Mouse (Mus musculus): ENCODE data around the gene Fermt3.
"Not testable (repeated sequence)": the region's sequence is repeated elsewhere in the genome, so short reads cannot be mapped to it uniquely, and the experiment has no call there.

The Fermt3 gene

DNA sequence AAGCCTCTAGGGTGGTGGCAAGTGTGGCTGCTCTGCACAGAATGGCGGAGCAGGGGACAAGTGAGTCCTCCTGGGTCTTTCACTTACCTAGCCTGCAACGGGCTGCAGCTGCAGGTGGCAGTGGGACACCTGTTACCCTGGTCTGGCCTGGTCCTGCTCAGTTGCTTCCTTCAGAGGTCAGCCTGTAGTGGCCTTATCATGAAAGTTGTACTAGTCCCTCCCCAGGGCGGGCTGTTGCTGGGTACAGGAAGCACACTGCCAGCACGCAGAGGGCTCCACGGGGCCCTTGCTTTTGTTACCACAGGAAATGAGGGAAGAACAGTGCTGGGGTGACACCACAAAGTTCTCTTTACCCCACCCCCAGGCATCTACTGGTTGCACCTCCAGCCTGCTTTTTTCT, at the start of gene Fermt3:
TSS of gene Fermt3 (minus strand) at position 279 of the 400 bp plus-strand sequence.
- DNase-seq (ENCODE audit: extremely low spot score): no peak

DNA sequence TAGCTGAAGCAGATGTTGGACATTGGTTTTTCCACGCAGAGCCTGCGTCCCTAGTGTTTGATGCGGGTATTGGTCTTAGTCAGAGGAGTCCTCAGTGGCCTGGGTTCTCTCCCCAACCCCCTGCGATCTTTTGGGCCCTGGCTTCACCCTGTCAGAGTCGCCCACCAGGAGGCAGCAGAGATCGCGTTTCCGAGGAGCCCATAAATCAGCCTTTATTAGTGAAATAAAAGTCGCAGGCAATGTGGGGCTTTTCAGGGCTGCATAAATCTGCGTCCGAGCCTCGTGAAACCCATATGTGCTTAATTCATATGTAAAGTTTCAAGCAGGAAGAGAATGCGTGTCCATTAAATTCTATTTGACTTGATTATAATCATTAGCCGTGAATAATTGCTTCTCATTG, 48.9 kb upstream of the Fermt3 start:
- DNase-seq (ENCODE audit: extremely low spot score): peak; percentile 83

DNA sequence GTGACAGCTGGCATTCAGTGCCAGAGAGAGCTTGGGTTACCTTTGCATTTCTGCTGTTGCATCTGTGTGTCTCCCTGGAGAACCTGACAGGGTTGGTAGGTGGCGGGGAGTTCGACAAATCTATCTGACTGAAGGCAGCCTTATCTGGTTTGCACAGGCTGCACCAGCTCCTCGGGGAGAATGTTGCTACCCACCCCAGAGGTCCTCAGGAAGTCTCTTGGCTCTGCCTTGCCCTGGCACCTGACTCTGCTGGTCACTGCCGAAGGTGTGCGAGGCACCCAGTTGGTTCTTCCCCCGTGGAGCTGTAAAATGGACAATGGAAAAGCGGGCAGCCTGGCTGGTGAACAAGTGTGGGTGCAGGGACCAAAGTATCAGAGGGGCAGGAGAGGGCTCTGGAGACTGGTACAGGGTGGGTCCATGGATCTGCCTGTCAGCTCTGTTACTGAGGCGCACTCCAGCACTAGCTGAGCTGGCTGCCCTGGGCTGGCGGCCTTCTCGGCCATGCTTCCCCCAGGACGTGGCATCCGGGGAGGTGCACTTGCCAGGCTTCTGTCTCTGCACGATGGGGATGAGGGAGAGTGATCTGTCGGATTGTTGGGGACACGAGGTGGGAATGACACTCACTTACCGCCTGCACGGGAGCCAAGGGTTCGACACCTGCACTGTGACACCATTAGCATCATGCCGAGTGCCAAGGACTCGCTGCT, 48.2 kb upstream of the Fermt3 start:
- DNase-seq (ENCODE audit: extremely low spot score): no peak

DNA sequence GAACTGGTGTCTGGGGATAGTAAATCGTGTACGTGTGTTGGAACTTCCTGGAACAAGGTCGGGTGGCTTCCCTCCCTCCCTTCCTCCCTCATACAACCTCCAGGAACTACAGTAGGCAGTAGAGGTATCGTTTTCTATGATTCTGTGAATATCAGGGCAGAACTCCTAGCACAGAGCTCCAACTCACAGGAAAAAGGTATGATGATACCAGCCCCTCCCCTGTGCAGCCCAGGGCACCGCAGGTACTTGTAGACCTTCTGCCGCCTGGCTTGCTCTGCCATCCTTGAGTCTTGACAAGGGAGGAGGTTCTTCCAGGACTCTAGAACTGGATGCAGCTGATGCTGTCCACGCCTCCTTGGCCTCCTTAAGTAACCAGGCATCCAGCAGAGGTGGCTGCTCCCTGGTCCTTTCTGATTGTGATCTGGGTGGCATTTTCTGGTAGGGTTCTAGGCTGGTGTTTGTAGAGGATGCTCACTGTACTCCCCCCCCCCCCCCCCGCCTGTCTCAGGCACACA, 47.6 kb upstream of the Fermt3 start:
- no peak for DNase-seq (ENCODE audit: extremely low spot score)

DNA sequence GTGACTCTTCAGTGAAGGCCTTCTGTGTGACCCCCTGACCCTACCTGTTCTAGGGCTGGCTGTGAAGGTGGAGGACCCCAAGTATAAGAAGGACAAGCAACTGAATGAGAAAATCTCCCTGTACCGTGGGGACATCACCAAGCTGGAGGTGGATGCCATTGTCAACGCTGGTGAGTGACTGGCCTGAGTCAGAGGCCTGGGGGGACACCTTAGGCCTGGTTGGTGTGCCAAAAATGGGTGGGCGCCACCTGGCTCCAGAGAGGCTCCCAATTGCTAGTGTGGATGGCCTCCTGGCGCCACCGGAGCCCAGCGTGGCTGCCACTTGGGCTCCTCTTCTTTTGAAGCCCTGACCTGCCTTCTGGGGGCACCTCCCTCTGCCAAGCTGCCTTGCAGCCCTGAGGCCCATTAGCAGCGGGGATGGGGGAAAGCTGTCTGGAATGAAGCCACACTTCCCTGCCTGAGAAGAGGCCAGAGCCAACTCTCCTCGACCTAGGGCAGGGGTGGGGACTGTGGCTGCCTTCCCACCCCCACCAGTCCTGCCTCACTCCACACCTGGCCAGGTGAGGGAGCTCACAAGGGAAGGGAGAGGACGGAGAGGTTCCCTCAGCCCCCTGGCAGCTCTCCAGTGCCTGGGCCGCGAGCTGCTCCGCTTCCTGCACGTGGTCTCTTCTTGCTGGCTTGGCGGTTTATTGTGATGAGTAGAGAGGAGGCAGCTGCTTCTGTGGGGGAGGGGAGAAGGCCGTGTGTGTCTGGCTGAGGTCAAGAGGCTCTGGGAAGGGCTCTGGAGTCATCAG, 47.0 kb upstream of the Fermt3 start:
- DNase-seq (ENCODE audit: extremely low spot score): peak; percentile 74

DNA sequence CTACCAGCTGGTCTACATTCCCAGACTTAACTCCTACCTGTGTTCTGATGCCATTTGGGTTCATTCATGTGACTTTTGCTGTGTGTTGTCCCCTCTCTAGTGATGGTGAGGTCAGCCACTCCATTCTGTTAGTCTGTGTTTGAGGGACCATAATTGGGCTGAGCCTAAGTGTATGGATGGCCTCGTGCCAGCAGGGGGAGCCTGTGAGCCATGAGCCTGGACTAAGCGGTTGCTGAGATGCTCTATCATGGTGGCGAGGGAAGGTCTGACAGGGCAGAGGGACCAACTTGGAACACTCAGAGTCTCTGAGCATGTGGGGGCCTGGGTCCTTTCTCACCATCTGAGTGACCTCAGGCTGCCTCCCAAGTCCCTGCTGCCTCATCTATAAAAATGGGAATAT, 45.3 kb upstream of the Fermt3 start:
- peak; percentile 88 for DNase-seq (ENCODE audit: extremely low spot score)

DNA sequence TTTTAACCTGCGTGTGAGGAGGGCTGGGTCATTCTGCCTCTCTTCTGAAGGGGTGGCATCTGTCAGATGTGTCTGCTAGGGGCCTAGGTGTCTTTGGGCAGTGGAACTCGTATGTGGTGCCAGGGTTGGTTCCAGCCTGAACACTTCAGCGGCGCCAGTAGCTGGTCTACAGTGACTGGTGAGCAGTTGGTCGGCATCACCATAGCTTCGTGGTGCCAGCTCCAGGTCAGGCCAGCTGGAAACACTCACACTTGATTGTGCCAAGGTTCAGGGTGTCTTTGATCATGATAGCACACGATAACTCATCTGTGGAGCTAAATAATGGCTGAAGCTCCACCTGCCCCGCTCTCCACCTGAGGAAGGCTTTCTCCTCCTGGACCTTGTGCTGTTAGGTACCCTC, 43.6 kb upstream of the Fermt3 start:
- no peak for DNase-seq (ENCODE audit: extremely low spot score)

DNA sequence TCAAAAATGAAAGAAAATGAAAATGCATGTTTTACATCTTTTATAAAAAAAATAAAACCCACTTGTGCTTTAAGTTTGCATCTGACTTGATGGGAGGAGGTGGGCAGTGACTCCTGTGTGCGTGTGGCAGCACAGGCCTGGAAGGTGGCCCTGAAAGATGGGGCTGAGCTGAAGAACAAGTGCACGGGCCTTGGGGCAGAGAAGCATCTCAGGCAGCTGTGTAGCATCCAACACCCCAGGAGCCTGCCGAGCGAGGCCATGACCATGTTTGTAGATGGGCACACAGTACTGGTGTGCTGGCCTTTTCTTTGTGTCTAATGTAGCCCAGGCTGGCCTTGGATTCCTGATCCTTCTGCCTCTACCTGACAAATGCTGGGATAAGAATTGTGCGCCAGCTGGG, 42.8 kb upstream of the Fermt3 start:
- no peak for DNase-seq (ENCODE audit: extremely low spot score)

DNA sequence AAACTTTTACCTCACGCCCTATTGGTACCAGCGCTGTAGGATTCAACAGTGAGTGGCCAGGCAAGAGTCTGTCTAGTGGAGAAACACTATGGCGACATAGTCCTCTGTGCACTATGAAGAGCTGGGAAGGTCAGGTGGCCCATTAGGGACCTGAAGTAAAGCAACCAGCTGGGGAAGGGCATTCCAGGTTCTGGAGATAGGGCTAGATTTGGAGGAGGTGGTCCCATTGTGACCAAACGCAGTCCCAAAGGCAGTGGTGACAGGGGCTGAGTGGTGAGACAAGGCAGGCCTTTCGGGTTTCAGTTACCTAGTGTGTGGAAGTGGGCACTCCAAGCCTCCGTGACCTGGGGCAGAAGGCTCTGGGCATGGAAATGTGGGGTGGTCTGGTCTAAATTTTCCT, 39.3 kb upstream of the Fermt3 start:
- DNase-seq (ENCODE audit: extremely low spot score): no peak

DNA sequence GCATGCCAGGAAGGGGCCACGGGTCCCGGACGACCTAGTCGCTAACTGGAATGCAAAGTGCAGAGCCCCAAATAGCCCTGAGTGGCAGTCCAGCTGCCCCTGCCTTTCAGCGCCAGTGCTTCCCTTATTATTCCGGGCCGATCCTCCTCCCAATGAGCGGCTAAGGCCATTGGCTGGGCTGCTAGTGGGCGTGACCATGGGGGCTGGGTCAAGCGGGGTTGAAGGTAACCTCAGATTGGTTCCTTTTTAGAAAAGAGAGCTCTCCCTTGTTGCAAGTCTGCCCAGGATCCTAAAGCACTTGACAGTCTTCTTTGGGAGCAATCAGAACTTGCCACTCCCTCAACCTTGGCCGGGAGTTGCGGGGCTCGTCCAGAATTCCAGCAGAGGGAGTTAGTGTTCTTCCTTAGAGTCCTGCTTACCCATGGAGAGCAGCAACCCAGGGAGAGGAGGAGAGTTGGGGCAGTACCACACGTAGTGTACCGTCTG, 38.5 kb upstream of the Fermt3 start:
- peak; percentile 91 for DNase-seq (ENCODE audit: extremely low spot score)

DNA sequence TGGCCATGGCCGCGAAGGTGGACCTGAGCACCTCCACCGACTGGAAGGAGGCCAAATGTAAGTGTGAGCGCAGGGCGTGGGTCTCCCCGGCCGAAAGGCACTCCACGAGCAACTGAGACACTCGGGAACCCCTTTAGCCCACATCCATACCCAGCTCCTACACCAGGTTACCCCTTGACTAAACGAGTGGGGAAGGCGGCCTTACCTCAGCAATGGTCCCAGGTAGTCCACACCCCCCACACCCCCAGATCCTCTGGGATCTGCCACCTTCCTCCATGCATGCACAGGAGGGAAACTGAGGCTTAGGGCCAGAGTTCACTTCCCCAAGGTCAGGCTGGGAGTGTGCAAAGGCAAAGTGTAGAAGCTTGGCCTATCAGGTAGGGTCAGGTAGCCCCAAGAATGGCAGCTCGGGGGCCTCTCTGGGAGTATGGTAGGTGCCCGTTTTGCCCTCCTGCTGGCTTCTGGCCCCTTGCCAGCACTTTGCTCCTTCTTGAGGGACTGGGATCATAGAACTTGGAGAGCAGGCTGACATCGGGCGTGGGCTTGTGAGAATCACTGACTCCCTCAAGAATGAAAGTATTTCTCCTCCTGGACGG, 38.0 kb upstream of the Fermt3 start:
- DNase-seq (ENCODE audit: extremely low spot score): no peak

DNA sequence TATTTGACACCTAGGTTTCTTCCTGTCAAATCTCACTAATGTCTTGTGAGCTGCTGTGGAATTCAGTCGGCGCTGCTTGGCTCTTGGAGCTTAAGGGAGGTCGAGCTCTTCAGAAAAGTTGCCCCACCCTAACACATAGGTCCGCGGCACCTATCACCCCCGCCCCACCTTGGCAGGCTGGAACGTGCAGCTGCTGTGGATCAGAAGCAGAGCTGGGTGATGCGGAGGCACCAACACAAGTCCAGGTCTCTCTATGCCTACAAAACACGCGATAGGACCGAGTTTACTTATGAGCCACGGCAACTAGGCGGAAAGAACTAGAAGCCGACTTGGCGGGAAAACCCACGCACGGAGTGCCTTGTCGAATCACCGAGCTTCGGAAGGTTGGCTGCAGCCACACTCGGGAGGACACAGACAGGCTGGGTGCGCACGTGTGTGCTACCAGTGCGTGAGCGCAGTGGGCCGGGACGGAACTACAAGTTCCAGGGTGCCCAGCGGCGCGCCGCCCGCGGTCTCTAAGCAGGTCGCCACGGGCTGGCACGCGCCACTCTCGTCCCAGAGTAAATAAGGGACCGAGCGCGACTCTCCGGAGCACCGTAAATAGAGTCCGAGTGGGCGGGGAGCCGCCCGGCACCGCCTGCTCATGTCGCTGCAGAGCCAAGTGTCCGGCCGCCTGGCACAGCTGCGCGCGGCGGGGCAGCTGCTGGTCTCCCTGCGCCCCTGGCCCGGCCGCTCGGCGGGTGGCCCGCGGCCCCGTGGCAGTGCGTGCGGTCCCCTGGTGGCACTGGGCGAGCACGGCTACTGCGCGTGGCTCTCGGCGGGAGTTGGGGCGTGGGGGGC, 37.2 kb upstream of the Fermt3 start, which contains the start of gene Macrod1:
TSS of gene Macrod1 (plus strand) at position 563 of the 840 bp plus-strand sequence.
- DNase-seq (ENCODE audit: extremely low spot score): peak; percentile 74

DNA sequence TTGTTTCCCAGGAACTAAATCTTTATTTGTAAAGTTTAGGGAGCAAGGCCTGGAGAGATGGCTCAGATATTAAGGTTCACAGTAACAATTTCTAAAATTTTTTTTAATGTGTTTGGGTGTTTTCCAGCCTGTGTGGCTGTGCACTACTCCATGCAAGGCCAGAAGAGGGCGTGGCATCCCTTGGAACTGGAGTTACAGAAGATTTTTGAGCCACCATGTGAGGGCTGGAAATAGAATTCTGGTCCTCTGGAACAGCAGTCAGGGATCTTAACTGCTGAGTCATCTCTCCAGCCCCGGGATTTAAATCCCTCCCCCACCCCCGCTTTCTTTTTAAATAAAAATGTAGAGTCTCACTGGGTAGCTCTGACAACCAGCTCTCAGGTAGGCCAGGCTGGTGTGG, 35.9 kb upstream of the Fermt3 start:
- no peak for DNase-seq (ENCODE audit: extremely low spot score)

DNA sequence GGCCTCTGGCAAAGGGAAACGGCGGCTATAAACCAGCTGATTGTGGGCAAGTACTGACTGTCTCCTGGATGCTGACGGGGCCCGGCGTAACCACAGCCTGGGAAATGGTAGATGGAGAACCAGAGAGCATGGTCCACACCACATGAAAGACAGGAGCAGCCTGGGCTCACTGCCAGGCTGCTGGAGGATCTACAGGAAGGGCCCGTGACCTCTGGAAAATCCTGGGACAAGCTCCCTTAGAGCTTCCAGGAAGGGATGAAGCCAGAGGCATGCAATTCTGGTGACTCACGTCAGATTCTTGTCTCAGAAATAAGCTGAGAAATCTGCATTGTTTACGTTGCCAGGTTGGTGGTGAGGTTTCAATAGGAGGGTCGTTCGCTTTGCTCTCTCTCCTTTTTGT, 35.5 kb upstream of the Fermt3 start:
- no peak for DNase-seq (ENCODE audit: extremely low spot score)

DNA sequence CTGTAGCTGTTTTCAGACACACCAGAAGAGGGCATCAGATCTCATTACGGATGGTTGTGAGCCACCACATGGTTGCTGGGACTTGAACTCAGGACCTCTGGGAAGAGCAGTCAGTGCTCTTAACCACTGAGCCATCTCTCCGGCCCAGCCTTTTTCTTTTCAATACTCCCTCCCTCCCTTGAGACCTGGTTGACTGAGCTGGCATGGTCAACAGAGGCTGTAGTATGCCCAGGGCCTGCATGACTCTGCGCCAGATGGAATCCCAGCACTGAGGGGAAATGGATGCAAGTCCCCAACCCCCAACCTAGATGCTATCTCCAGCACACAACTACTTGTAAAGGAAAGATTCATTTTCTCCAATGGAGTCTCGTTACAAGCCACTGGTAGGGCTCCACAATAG, 34.1 kb upstream of the Fermt3 start:
- DNase-seq (ENCODE audit: extremely low spot score): not testable (repeated sequence)

DNA sequence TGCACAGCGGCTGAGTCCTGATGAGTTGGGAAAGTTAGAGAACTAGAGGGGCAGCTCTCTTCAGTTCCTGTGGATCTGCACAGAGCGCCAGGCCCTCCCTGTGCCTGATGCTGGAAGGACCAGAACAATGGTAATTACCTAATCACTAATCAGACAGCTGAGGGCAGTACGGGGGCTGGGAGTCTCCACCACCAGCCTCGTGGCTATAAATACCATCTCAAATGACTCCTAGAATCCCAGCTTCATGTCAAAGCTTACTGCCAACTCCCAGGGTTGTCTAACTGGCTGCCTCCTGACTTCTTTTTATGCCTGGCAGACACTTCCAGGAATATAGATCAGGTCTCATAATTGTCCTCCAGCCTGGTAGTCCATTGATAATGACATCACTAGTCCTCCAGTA, 25.4 kb upstream of the Fermt3 start:
- no peak for DNase-seq (ENCODE audit: extremely low spot score)

DNA sequence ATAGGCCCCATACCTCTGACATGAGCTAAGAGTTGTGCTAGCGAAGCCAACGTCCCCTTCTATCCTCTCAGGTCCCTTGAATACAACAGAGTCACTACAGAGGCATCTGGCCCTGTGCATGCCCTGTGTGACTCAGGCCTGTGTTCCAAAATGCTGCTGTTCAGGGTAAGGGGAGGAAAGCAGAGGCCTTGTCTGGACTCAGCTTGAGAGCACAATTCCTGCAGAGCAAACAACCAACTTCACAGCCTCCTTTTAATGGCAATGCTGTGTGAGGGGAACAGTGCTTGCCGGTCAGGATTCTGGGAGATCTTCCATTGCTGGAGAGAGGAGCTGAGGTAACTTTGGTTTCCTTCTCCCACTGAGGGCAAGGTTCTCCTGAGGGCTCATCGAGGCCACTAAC, 25.0 kb upstream of the Fermt3 start:
- DNase-seq (ENCODE audit: extremely low spot score): no peak

DNA sequence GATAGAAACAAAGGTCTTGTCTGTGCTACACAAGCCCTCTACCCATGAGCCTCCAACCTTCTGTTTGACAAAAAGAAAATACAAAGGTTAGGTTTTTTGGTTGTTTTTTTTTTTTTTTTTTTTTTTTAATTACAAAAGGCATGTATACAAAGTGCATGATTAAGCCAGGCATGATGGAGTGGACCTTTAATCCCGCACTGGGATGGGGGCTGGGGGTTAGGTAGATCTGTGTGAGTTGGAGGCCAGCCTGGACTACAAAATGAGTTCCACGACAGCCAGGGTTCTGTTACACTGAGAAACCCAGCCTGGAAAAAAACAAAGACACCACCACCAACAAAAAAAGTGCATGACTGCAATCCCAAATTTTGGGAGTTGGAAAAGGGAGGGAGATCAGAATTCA, 21.9 kb upstream of the Fermt3 start:
- no peak for DNase-seq (ENCODE audit: extremely low spot score)

DNA sequence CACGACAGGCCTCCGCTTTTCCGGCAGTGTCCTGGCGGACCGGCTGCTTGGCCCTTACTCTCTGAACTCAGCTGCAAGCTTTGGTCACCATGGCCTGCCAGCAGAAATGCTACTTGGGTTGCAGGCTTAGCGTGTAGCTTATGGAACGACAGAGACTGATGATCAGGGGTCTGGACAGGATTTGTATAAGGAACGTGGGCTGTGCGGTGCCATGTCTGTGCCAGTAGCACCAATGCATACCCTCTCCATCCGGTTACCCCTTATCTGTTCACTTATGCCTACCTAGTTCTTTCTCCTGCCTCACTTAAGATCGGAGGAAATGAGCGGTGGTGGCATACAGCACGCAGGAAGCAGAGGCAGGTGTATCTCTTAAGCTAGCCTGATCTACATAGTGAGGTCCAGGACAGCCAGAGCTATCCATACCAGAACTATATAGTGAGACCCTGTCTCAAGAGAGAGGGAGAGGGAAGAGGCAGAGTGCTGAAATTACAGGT, 21.4 kb upstream of the Fermt3 start:
- no peak for DNase-seq (ENCODE audit: extremely low spot score)

DNA sequence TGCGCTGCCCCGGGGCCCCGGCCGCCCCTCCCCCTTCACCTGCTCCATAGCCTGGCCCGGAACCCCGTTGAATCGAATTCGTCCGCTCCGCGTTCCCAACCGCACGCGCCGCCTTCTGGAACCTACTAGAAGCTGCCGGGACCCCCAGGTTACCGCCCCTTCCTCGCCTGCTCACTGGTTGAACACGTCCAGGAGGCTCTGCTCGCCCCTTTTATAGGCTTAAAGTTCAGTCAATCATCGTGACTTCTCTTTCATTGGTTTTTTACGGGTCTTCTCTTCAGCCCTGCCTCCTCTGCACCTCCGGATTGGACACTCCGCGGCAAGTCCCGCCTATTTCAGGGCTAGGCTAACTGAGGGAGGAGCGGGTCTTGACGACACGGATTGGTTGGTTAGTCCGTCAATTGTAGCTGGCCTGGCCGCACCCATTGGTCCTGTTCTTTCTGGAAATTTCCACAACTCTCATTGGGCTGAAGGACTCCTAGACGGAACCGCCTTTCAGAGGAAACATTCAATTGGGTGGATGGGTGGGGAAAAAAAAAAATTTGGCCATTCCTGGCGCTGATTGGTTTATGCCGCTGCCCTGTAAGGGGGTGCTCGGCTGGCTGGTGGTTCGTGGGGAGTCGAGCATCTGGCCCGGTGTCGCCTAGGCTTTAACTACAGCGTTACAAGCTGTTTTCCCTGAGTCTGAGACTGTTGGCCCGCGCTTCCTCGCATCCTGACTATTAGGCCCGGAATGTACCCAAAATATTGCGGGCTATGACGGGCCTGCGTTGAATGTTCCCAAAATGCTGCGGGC, 20.8 kb upstream of the Fermt3 start, which contains the start of gene Stip1:
TSS of gene Stip1 (minus strand) at position 127 of the 796 bp plus-strand sequence.
- DNase-seq (ENCODE audit: extremely low spot score): peak; percentile 99

Measured in embryo, embryonic 9.5 days (tissue).